Comparison of ENCODE assay signal across 9 mouse cellular contexts in genomic region chr17:51534678-51535077, GRCm38 (mm10).
A peak's percentile ranks its signal among the peaks of the same experiment; 100 is the strongest.
DNase-seq lines count a peak whose midpoint lies in the region; ATAC-seq and TF ChIP-seq lines count a peak whose summit lies in the region.
"Had no signal": no experiment of that assay in that cellular context is flagged by ENCODE, and none has a peak within 500 bp of the region (broad histone marks: within the 10 kb centered on the region; RNA-seq: fewer than 3 reads in every experiment).

No protein-coding gene starts in this region.

- H3K4me2 ChIP-seq in forebrain, embryonic 14.5 days (ENCODE audit: low read length) = peak overlapping the region; percentile 53
- peak overlapping the region; percentile 29 for H3K4me2 ChIP-seq in limb, embryonic 14.5 days (replicated peaks; ENCODE audit: low read depth, low read length, severe bottlenecking)

- H3K4me3 ChIP-seq in left cerebral cortex, adult 2 months = peak overlapping the region; percentile 47
- H3K4me3 ChIP-seq in forebrain, embryonic 14.5 days (ENCODE audit: low read depth, low read length) = peak overlapping the region; percentile 23
- peak overlapping the region; percentile 3; the same call in 1 of the 2 replicates for H3K4me3 ChIP-seq in limb, embryonic 14.5 days (replicated peaks; ENCODE audit: low read length)
- H3K4me3 ChIP-seq in thymus, adult 2 months (ENCODE audit: control insufficient read depth, insufficient read depth, low read length) = no peak overlapping the region

- intact Hi-C loops in left cerebral cortex, adult 2 months (cut with DNase I) = no loop called here

- peak; percentile 57; the same call in 1 of the 2 replicates for ATAC-seq in forebrain, embryonic 14.5 days
- ATAC-seq in limb, embryonic 14.5 days (ENCODE audit: low FRiP score, low read depth) = 0 out of 2 replicates have a peak, but pooled peaks have one; percentile 44

- 35% methylated on average over 10 of the region's 10 CpGs for WGBS in forebrain, embryonic 14.5 days
- 12% methylated on average over 10 of the region's 10 CpGs for WGBS in limb, embryonic 14.5 days
- 22% methylated on average over 10 of the region's 10 CpGs for WGBS in thymus, adult 2 months

- H3K9ac ChIP-seq in forebrain, embryonic 14.5 days (ENCODE audit: low read length) = peak overlapping the region; percentile 51
- no peak overlapping the region for H3K9ac ChIP-seq in limb, embryonic 14.5 days (ENCODE audit: low read depth, low read length, severe bottlenecking)
- H3K9ac ChIP-seq: liver, embryonic 14.5 days had no signal

- H3K9me3 ChIP-seq in forebrain, embryonic 14.5 days (replicated peaks; ENCODE audit: control insufficient read depth, low read length) = no peaks in the 10 kb centered on the region
- H3K9me3 ChIP-seq in limb, embryonic 14.5 days (ENCODE audit: control insufficient read depth, low read length) = no peaks in the 10 kb centered on the region

- H3K27me3 ChIP-seq in forebrain, embryonic 14.5 days (replicated peaks; ENCODE audit: control insufficient read depth, insufficient read depth, low read length) = no peaks in the 10 kb centered on the region
- no peaks in the 10 kb centered on the region for H3K27me3 ChIP-seq in limb, embryonic 14.5 days (ENCODE audit: control insufficient read depth, insufficient read depth, low read length)
- H3K27me3 ChIP-seq in thymus, adult 2 months (ENCODE audit: control insufficient read depth, insufficient read depth, low read length) = no peaks in the 10 kb centered on the region

- no peaks in the 10 kb centered on the region for H3K36me3 ChIP-seq in forebrain, embryonic 14.5 days (ENCODE audit: control insufficient read depth, insufficient read depth, low read length)
- H3K36me3 ChIP-seq in limb, embryonic 14.5 days (ENCODE audit: control insufficient read depth, insufficient read depth, low read length) = no peaks in the 10 kb centered on the region
- H3K36me3 ChIP-seq in thymus, adult 2 months (ENCODE audit: control insufficient read depth, insufficient read depth, low read length) = no peaks in the 10 kb centered on the region

- no peak for TF ChIP-seq CTCF in left cerebral cortex, adult 2 months (IDR thresholded peaks at IDR 0.05)
- no peak for TF ChIP-seq CTCF in thymus, adult 2 months (IDR thresholded peaks at IDR 0.05; ENCODE audit: borderline replicate concordance, control insufficient read depth, extremely low read depth, insufficient read depth, low read length, poor library complexity)

- H3K27ac ChIP-seq in left cerebral cortex, adult 2 months = peak overlapping the region; percentile 71
- no peak overlapping the region for H3K27ac ChIP-seq in forebrain, embryonic 14.5 days (ENCODE audit: low read depth, low read length)
- no peak overlapping the region for H3K27ac ChIP-seq in limb, embryonic 14.5 days (replicated peaks; ENCODE audit: low read depth, low read length)
- H3K27ac ChIP-seq in thymus, adult 2 months (ENCODE audit: control insufficient read depth, insufficient read depth, low read length) = no peak overlapping the region
- H3K27ac ChIP-seq: liver, embryonic 14.5 days had no signal

- TF ChIP-seq POLR2A in limb, embryonic 14.5 days (IDR thresholded peaks at IDR 0.05; ENCODE audit: borderline replicate concordance, extremely low read depth, insufficient read depth, insufficient read length) = no peak
- no peak for TF ChIP-seq POLR2A in thymus, adult 2 months (IDR thresholded peaks at IDR 0.05; ENCODE audit: control insufficient read depth, extremely low read depth, insufficient read depth, low read length, poor library complexity)

- peak; percentile 48 to 55 for DNase-seq in cerebellum, postnatal 10 days
- no peak for DNase-seq in cerebellum, postnatal 4 days (ENCODE audit: low spot score in 2 of 2)
- DNase-seq in left cerebral cortex, adult 2 months (ENCODE audit: extremely low spot score in 1 of 2, low spot score in 2 of 2) = no peak
- no peak for DNase-seq in left cerebral cortex, adult 11 months (ENCODE audit: low spot score)
- DNase-seq in forebrain, embryonic 14.5 days (ENCODE audit: low spot score) = peak; percentile 41
- DNase-seq in limb, embryonic 14.5 days (ENCODE audit: low spot score) = no peak
- no peak for DNase-seq in thymus, adult 2 months
- no peak for DNase-seq in urinary bladder, postnatal 36 days (ENCODE audit: low spot score in 2 of 2)

- H3K4me1 ChIP-seq in forebrain, embryonic 14.5 days (ENCODE audit: control insufficient read depth, insufficient read depth, low read length) = peaks cover 13% of the 10 kb centered on the region
- H3K4me1 ChIP-seq in limb, embryonic 14.5 days (ENCODE audit: control insufficient read depth, insufficient read depth, low read length) = peaks cover 3% of the 10 kb centered on the region; the same call in 1 of the 2 replicates
- H3K4me1 ChIP-seq in thymus, adult 2 months (replicated peaks; ENCODE audit: control insufficient read depth, insufficient read depth, low read length) = peaks cover 16% of the 10 kb centered on the region

Comparison
In these comparisons a context has a peak if more than half of its experiments do, and no peak if none do; other contexts are left out.
1. DNase-seq: peak in cerebellum, postnatal 10 days (2 of 2) and forebrain, embryonic 14.5 days (single experiment); none in cerebellum, postnatal 4 days (0 of 2), left cerebral cortex, adult 2 months (0 of 2), left cerebral cortex, adult 11 months (single experiment), limb, embryonic 14.5 days (single experiment), thymus, adult 2 months (single experiment) and urinary bladder, postnatal 36 days (0 of 2).